Mouse (Mus musculus) cerebellum, adult 11 months (tissue): ENCODE data around the gene Vbp1.

Experiments used
- DNase-seq: peaks from one replicate; pipeline ENCODE4 v3.0.0; 2022

Vbp1 gene

DNA sequence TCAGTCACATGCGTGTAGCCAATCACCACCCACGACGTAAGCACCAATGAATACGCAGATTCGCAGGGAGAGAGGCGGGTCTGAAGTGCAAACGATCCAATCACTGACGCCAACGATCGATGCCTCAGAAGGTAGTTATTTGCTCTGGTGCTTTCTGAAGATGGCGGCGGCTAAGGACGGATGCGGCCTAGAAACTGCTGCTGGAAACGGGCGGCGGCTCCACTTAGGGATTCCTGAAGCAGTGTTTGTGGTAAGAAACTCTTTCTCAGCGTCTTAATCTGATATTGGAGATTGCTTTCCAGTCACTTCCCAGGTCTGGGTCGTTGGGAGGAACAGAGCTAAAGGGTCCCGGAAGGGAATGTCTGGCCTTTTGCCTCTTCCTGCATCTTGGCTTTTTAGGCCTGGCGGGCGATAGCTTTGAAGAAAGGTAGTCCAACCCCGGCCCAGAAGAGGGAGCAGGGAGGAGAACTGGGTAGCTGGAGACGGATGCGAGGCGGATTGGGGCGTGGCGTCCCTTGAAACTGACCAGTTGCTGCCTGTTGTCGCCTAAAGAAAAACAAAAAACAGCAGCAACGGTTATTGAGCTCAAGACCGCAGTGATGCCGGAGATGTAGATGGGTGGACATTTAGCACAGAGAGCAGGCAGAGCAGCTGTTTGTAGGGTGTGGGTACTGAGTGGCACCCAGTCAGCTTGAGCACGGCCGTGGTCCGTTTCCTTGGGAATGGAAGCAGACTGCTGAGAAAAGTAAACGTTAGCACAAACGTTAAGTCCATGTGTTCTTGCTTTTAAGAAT lies at the start of gene Vbp1:
Gene Vbp1 (plus strand): TSS at position 121 of the 794 bp plus-strand sequence.
- DNase-seq, result peak; percentile 83

- DNase-seq, result peak; percentile 65
These were observed 38.9 kb upstream of the Vbp1 start for GRCm38 (mm10) chrX:75475182-75475644.

GRCm38 (mm10) chrX:75489886-75490285 lies 24.2 kb upstream of the Vbp1 start:
- no peak for DNase-seq

GRCm38 (mm10) chrX:75513787-75514178 lies 316 bp upstream of the Vbp1 start:
- DNase-seq, result no peak

GRCm38 (mm10) chrX:75577582-75578324 lies 63.7 kb downstream of the Vbp1 start, which contains the start of gene Rab39b:
TSS of gene Rab39b (minus strand) at chrX:75578231.
- DNase-seq, result peak; percentile 54

DNA sequence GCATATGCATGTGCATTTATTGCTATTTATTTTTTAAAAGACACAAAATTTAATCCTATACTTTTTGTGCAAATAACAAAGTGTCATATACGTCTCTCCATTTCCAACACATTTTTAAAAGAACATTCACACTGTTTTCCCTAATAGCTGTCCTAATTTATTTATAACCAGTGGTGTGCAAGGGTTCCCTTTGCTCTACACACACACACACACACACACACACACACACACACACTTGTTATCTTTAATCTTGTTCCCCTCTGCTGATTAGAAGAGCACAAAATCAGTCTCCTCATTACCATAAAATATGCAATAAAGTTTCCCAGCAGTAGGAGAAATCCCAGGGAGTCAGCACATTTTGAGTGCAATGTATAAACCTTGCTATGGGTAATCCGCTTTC lies 64.4 kb downstream of the Vbp1 start:
- no peak for DNase-seq
